Mouse (Mus musculus): ENCODE measurements around the gene Myo18a.

Myo18a gene

DNA sequence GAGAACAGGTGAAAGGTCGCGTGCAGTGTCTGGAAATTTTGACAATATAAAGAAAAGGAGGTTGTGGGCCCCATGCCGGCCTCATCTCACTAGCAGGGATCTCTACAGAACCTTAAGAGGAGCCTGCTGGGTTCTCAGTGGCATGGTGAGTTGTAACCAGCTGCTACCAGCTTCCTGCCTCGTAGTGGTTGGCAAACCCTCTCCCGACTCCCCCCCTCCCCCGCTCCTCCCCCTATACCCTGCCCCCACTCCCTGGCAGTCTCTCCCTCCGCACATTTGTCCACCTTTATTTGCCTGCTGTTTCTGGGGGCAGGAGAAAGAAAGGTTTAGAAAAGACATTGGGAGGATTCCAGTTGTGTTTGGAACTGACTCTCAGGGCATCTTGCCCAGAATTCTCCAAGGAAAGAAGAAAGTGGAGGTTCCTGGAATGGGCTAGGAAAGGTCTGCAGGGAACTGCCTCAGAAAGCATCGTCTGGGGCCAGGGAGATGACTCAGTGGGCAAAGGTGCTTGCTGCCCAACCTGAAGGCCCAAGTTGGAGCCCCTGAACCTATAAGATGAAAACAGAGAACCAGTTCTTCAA lies 138.8 kb downstream of the Myo18a start:
- no peak for DNase-seq

DNA sequence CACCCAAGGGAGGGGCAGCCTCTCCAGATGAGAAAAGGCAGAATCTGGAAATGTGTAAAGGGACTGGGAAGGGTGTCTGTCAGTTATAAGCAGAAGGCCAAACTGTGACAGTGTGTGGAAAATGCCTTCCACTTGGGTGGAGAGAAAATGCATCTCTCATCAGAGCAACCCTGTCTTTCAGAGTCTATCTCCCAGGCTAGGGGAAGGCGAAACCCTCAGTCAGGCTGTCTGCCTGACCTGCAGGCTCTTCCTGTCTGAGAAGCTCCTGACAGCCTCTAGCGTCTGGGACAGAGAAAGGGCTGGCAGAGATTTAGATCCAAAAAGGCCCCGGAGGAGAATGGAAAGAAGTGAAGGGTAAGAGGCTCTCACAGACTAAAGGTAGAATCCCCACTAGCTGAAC lies 140.7 kb downstream of the Myo18a start:
- peak in 1 of 2 experiments; percentile 32 for DNase-seq

DNA sequence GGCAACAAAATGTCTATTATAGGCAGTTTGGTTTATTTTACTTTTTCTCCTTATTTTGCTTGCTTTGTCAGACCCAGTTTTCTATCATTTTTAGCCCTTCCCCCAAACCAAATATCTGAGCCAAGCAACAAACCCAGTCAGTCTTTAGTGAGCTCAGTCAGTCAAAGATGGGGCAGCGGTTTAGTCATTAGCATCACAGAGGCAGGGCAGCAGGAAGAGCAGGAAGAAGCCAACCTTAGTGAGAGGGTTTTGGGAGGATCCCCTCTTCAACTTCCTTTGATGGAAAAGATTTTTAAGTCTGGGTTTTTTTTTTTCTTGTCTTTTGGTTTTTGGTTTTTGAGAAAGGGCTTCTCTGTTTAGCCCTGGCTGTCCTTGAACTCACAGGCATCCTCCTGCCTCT lies 141.7 kb downstream of the Myo18a start:
- DNase-seq, result no peak

DNA sequence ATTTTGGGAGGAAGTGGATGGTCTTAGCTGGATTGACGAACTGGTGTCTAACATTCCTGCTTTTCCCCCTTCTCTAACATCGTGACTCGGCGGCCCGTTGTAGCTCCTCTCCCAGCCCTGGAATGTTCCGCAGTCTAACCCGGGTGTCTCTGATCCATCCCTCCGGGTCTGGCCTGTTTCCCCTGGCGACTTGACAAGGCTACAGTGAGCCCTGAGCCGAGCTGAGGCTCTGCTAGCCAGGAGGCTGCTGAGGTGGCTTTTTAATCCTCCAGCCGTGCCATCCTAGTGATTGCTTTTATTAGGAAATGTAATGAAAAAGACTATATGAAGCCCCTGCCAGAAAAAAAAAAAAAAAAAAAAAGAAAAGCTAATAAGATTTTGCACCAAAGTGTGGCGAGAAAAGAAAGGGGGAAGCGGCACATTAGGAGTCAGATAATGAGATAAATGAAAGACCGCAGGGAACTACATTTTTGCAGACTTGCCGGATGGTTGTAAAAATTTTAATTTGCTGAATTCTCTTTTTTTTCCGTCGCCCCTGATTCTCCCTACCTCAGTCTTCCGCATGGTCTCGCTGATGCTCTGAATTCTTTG lies 143.1 kb downstream of the Myo18a start:
- DNase-seq, result peak; percentile 86 to 89

DNA sequence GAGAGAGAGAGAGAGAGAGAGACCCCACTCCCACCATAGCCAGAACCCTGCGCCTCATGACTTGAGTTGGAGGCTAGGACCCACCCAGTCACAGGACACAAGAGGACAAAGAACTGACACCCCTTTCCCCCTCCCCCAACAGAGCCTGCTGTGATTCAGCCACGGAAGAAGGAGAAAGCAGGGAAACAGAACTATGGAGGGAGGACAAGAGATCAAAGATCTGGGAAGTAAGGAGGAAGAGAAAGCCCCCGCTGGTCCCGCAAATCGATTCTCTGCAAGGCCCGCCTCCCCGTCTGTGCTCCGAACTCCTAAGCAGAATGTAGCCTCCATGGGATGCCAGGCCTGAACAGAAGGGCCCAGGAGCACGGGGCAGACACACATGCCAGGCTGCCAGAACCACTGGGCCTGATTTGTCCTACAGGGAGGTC lies 143.7 kb downstream of the Myo18a start:
- peak; percentile 77 for DNase-seq

DNA sequence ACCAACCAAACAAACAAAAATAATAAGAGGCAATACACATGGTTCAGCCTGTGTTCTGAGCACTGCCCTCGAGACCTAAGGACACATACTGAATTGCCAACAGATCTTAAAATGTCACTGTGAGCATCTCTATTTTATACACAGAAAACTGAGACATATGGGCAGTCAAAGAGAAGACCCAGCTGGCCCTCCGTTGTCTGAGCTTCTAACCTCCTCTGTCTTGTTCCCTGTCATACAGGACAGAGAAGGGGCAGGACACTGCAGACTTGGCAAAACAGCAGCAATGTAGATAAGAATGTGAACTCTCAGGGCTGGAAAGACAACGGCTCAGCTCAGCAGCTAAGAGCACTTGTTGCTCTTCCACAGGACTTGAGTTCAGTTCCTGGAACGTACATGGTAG lies 145.4 kb downstream of the Myo18a start:
- no peak for DNase-seq

DNA sequence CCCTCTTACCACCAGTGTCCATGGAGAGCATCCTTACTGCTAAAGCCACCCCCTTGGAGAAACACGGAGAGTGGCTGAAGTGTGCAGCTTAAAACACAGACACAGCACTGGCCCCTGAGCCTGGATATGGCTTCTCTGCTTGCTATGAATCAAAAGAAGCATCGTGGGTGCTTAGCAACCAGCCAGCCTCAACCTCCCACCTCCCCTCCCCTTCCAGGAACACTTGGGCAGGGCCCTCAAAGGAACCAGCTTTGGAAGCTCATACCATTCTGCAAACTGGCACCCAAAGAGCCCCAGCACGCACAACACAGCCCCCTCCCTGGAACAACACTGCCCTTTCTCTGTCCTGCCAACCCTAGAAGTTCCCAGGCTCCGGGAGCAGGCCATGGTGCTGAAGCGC lies 146.3 kb downstream of the Myo18a start:
- no peak for DNase-seq

DNA sequence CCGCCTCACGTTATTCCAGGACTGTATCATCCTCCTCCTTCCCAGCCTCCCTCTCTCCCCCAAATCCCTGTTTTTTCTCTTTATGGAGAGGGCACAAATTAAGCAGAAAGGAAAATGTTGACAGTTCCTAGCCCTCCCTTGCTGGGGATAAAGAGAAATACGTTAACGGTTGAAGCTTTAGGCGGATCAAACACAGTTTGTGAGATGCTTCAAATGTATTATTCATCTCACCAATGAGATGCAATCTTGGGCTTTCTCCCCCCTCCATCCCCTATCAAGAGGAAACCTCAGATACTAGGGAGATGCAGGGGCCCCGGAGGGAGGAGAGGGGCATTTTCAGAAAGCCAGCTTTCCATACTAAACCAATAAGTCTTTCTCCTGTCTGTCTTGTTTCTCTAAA lies 146.7 kb downstream of the Myo18a start:
- DNase-seq, result no peak

DNA sequence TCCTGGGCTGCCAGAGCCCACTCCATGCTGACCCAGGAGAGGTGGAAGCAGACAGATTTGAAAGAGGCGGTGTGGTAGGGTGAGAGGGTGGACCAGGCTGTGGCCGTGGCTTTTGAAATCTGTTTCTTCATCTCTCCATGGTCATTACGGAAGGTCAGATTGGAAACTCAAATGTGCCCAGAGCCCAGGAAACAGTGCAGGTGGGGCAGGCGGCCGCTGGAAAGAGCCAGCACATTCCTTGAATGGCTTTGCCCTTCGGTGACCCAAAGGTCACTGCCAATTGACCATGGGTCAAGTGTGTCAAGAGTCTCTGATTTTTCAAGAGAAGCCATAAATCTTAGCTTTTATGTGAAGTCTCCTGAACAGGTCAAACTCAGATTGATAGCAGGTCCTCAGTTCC lies 150.5 kb downstream of the Myo18a start:
- DNase-seq, result no peak

DNA sequence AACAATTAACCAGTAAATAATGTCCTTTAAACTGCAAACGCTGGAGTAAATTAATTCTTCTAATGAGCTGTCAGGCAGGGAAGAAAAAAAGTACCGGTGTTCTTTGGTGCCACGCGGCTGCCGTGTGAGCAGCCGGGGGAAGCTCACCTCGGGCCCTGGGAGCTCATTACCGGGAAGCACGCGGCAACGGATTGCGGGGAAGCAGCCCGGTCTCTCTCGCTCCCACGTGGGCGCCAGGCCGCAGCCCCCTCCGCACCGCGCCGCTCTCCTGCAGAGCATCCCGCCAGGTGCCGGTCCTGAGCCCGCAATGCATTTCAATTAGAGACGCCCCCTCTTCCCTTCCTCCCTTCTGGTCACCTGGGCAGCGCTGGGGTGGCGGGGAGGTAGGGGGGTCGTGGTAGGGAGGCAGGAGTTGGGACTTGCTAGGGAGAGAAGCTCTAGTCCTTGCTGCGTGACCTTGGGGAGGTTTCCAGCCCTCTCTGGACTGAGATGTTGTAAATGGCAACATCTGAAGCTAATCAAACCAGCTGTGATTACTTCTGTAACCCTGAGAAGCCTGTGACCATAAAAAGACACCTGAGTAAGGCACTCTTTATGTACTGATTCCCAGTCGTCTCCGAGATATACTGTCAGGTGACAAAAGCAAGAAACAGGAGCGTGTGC lies 151.7 kb downstream of the Myo18a start:
- DNase-seq, result no peak
